Mouse (Mus musculus): ENCODE results near the gene Mthfsl. TPM values are rescaled to one million over a fixed set of nuclear protein-coding genes. Genes with fewer than 3 reads are reported as not detected.
"Not testable (repeated sequence)": the region's sequence is repeated elsewhere in the genome, so short reads cannot be mapped to it uniquely, and the experiment has no call there.

The Mthfsl gene
- polyA plus RNA-seq, 1 experiment from 2014 or later: 35.1 TPM

DNA sequence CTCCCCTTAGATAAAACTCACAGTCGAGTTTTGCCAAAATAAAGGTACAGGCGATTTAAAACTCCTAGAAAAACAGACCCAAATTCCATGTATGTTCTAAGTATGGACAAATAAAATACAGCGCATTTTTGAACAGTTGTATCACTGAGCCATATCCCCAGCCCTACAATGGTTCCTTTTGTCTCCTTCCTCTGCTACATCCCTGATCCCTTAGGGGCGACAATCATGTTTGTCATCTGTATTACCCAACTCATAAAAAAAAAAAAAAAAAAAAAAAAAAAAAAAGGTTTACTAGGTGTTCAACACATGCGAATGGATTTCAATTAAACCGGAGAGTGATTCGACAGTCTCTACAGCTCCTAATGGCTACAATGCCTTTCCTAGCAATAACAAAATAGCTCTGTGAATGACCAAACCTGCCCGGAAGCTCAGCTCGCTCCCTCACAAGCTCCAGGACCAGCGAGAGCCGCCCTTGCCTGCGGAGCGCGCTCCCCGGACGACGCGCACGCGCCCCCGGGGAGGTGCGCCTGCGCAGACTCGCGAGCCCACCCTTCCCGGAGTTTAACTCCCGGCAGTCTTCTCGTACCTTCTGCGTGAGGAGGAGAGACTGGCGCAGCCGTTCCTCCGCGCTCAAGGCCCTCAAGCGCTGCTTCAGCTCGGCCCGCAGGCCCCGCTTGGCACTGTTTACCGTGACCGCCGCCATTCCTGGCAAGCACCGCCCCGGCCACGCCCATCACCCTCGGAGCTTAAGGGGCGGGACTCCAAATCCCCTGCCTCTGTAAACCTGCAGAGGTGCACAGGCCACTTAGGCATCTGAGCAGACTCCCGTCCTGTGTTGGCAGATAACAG lies 799 bp downstream of the Mthfsl start:
- H3K4me3 ChIP-seq (ENCODE audit: low read length): peak overlapping the region; percentile 44
- 9% methylated on average over 12 of the region's 46 CpGs for WGBS
- H3K27ac ChIP-seq (ENCODE audit: low read length): peak overlapping the region; percentile 68
- peak; percentile 94 for ATAC-seq (replicated peaks; ENCODE audit: extremely low read depth, insufficient read depth, low FRiP score)
- not testable (repeated sequence) for H3K27me3 ChIP-seq (ENCODE audit: control insufficient read depth, insufficient read depth, low read length); H3K36me3 ChIP-seq (ENCODE audit: control insufficient read depth, insufficient read depth); H3K4me1 ChIP-seq (ENCODE audit: control insufficient read depth, insufficient read depth, low read length); H3K9me3 ChIP-seq (replicated peaks; ENCODE audit: control insufficient read depth, low read length)
- H3K4me2 ChIP-seq (ENCODE audit: low read depth, low read length): peak overlapping the region; percentile 58
- peak overlapping the region; percentile 34; the same call in 1 of the 2 replicates for H3K9ac ChIP-seq (ENCODE audit: low read length)

DNA sequence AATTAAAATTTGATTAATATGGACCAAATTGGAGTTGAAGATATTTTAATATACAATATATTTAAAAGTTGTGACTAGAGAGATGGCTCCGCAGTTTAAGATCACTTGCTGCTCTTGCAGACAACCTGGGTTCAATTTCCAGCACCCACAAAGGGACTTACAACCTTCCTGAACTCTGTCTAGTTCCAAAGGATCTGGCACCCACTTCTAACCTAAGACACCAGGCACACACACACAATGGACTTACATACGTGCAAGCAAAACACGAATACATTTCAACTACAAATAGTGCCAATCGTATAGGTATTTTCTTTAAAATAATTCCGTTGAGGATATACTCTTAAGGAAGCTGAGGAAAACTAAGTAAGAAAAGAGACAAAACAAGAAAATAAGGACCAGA lies 1.5 kb downstream of the Mthfsl start:
- 77% methylated on average over 5 of the region's 5 CpGs for WGBS
- H3K36me3 ChIP-seq (ENCODE audit: control insufficient read depth, insufficient read depth); H3K9me3 ChIP-seq (replicated peaks; ENCODE audit: control insufficient read depth, low read length); H3K9ac ChIP-seq (ENCODE audit: low read length); H3K27me3 ChIP-seq (ENCODE audit: control insufficient read depth, insufficient read depth, low read length); H3K4me3 ChIP-seq (ENCODE audit: low read length); ATAC-seq (replicated peaks; ENCODE audit: extremely low read depth, insufficient read depth, low FRiP score); H3K27ac ChIP-seq (ENCODE audit: low read length); H3K4me1 ChIP-seq (ENCODE audit: control insufficient read depth, insufficient read depth, low read length); H3K4me2 ChIP-seq (ENCODE audit: low read depth, low read length): not testable (repeated sequence)

DNA sequence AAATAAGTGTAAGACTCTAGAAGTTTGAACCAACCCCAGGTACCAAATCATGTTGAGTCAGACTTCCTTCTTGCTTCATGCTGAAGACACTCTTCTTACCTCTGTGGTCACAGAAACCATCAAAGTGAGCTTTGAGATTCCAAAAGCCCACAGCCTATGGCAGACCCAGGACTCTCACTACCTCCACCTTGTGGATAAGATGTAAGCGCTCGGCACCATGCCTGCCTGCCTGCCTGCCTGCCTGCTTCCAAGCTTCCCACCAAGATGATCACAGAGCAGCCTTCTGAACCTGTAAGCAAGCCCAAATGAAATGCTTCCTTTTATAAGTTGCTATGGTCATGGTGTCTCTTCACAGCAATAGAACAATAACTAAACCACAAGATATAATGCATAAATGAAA lies 2.0 kb downstream of the Mthfsl start:
- H3K27ac ChIP-seq (ENCODE audit: low read length); H3K36me3 ChIP-seq (ENCODE audit: control insufficient read depth, insufficient read depth); H3K4me2 ChIP-seq (ENCODE audit: low read depth, low read length); H3K27me3 ChIP-seq (ENCODE audit: control insufficient read depth, insufficient read depth, low read length); H3K4me1 ChIP-seq (ENCODE audit: control insufficient read depth, insufficient read depth, low read length); H3K9me3 ChIP-seq (replicated peaks; ENCODE audit: control insufficient read depth, low read length); H3K9ac ChIP-seq (ENCODE audit: low read length); H3K4me3 ChIP-seq (ENCODE audit: low read length): not testable (repeated sequence)
- 22% methylated on average over 2 of the region's 2 CpGs for WGBS
- 0 out of 2 replicates have a peak, but pooled peaks have one; percentile 29 for ATAC-seq (replicated peaks; ENCODE audit: extremely low read depth, insufficient read depth, low FRiP score)

DNA sequence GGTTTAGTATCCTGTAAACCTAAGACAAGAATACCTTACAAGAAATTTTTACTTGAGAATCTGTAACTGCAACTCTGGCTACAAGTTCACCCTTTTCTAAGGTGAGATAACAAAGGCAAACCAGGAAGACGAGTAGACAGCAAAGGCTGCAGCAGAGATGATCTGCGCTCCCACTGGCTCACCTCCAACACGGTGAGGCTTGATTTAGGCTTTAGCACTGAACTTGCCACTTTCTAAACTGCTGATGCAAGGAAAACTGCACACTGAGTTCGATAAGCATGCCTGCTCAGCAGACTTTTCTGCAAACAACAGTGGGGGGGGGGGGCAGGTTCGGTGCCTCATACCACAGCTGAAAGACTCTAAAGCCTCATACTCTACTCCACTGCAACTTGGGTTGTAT lies 5.6 kb downstream of the Mthfsl start:
- not testable (repeated sequence) for H3K9me3 ChIP-seq (replicated peaks; ENCODE audit: control insufficient read depth, low read length); ATAC-seq (replicated peaks; ENCODE audit: extremely low read depth, insufficient read depth, low FRiP score); H3K27me3 ChIP-seq (ENCODE audit: control insufficient read depth, insufficient read depth, low read length); H3K36me3 ChIP-seq (ENCODE audit: control insufficient read depth, insufficient read depth); H3K4me3 ChIP-seq (ENCODE audit: low read length); H3K4me2 ChIP-seq (ENCODE audit: low read depth, low read length); H3K4me1 ChIP-seq (ENCODE audit: control insufficient read depth, insufficient read depth, low read length); H3K9ac ChIP-seq (ENCODE audit: low read length); H3K27ac ChIP-seq (ENCODE audit: low read length)
- 70% methylated on average over 5 of the region's 5 CpGs for WGBS

DNA sequence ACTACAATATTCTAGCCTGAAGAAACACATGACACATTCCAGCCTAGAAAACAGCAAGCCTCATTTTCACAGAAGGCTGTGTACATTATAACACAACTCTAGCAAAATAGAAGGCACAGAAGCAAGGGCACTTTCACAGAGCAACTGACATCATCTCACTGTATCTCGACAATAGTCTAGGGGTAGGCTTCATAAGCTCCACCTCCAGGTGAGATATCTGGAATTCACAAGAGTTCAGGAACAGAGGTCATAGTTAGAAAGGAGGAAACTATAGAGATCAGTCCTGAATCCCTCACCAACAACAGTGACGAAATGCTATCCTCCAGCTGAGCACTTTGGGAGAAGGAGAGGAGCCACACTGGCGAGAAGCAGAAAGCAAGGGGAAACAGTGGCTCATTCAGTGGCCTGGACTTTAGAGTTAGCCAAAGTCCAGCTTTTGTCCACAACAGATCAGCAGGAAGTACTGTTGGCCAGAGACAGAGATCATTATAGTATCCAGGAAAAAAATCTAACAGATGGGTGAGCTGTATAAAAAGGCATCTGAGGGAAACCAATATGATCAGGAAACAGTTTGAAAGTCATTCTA lies 7.8 kb downstream of the Mthfsl start:
- WGBS: 69% methylated on average over 3 of the region's 3 CpGs
- not testable (repeated sequence) for H3K9me3 ChIP-seq (replicated peaks; ENCODE audit: control insufficient read depth, low read length); H3K9ac ChIP-seq (ENCODE audit: low read length); H3K4me1 ChIP-seq (ENCODE audit: control insufficient read depth, insufficient read depth, low read length); ATAC-seq (replicated peaks; ENCODE audit: extremely low read depth, insufficient read depth, low FRiP score); H3K4me2 ChIP-seq (ENCODE audit: low read depth, low read length); H3K27me3 ChIP-seq (ENCODE audit: control insufficient read depth, insufficient read depth, low read length); H3K27ac ChIP-seq (ENCODE audit: low read length); H3K4me3 ChIP-seq (ENCODE audit: low read length); H3K36me3 ChIP-seq (ENCODE audit: control insufficient read depth, insufficient read depth)

DNA sequence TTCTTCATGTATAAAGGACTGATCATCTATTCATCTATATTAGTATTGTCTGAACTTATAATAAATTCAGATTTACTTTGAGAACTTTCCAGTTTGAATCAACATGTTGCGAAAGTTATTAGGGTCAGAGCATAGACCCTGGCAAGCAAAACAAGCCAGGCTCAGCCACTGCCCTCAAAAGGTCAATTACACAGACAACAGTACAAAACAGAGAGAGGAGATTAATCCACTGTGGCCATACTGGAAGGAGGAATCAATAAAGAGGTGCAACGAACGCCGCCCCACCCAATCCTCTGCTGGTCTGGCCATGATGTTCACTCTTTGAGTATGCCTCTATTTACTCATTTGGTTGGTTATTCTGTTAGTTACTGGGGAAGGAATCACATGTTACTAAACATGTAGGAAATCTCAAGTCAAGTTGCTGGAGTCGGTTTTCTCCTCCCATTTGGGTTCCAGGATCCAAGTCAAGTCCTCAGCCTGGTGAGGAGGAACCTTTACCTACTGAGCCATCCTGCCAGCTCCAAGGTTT lies 9.1 kb downstream of the Mthfsl start:
- not testable (repeated sequence) for H3K36me3 ChIP-seq (ENCODE audit: control insufficient read depth, insufficient read depth); H3K9me3 ChIP-seq (replicated peaks; ENCODE audit: control insufficient read depth, low read length); H3K4me2 ChIP-seq (ENCODE audit: low read depth, low read length); H3K4me1 ChIP-seq (ENCODE audit: control insufficient read depth, insufficient read depth, low read length); H3K27me3 ChIP-seq (ENCODE audit: control insufficient read depth, insufficient read depth, low read length); H3K27ac ChIP-seq (ENCODE audit: low read length); H3K4me3 ChIP-seq (ENCODE audit: low read length); H3K9ac ChIP-seq (ENCODE audit: low read length); ATAC-seq (replicated peaks; ENCODE audit: extremely low read depth, insufficient read depth, low FRiP score)
- WGBS: 95% methylated on average over 4 of the region's 5 CpGs

DNA sequence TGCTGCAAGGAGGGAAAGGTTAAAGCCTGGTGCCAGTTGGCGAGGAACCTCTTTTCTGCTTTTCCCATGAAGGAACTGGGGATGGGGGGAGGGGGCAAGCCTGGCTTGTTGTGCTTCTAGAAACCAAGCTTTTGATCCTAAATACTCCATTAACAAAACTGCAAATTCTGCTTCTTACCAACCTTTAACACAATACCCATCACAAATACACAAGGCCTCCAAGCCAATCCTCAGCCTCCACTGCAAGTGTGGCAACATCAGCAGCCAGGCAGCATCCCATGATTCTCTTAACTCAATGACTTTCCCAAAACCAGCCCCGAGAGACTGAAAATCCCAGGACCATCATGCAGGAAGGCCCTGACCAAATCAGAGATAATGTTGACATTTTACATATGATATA lies 9.7 kb downstream of the Mthfsl start:
- 77% methylated on average over 2 of the region's 2 CpGs for WGBS
- H3K4me3 ChIP-seq (ENCODE audit: low read length); H3K36me3 ChIP-seq (ENCODE audit: control insufficient read depth, insufficient read depth); H3K4me2 ChIP-seq (ENCODE audit: low read depth, low read length); H3K9ac ChIP-seq (ENCODE audit: low read length); H3K9me3 ChIP-seq (replicated peaks; ENCODE audit: control insufficient read depth, low read length); H3K4me1 ChIP-seq (ENCODE audit: control insufficient read depth, insufficient read depth, low read length); H3K27ac ChIP-seq (ENCODE audit: low read length); H3K27me3 ChIP-seq (ENCODE audit: control insufficient read depth, insufficient read depth, low read length); ATAC-seq (replicated peaks; ENCODE audit: extremely low read depth, insufficient read depth, low FRiP score): not testable (repeated sequence)

DNA sequence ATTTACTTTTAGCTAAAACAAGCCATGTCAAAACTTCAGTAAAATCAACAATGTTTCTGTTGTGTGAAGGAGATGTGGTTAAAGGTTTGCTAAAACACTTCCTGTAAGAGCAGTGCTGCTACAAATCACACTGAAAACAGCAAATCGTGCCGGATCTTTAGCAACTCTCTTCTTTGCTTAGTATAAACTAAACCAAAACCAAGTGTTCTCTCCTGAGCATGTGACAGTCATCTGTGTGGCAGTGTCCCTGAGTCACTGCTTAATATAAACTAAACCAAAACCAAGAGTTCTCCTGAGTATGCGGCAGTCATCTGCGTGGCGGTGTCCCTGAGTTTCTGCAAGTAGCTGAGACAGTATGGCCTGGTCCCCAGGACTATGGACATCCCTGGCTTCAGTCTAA lies 10.3 kb downstream of the Mthfsl start:
- H3K4me1 ChIP-seq (ENCODE audit: control insufficient read depth, insufficient read depth, low read length); H3K27ac ChIP-seq (ENCODE audit: low read length); H3K4me2 ChIP-seq (ENCODE audit: low read depth, low read length); ATAC-seq (replicated peaks; ENCODE audit: extremely low read depth, insufficient read depth, low FRiP score); H3K36me3 ChIP-seq (ENCODE audit: control insufficient read depth, insufficient read depth); H3K9ac ChIP-seq (ENCODE audit: low read length); H3K4me3 ChIP-seq (ENCODE audit: low read length); H3K9me3 ChIP-seq (replicated peaks; ENCODE audit: control insufficient read depth, low read length); H3K27me3 ChIP-seq (ENCODE audit: control insufficient read depth, insufficient read depth, low read length): not testable (repeated sequence)
- WGBS: 85% methylated on average over 5 of the region's 5 CpGs

DNA sequence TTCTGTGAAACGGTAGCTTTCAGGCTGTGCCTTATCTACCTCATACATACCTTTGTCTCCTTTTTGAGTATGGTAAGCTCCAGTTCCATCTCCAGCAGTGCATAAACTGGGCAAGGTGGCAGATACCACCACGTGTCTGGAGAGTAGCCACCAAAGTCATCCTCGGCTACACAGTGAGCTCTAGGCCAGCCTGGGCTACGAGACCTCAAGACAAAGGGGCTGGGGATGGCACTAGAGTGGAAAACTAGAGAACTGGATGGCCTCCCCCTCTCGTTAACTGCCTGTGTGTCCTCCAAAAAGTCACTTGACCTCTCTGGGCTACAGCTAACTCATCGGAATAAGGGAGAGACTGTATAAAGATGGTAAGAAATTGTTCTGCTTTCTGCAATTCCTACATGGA lies 10.8 kb downstream of the Mthfsl start:
- no peaks in the 10 kb centered on the region for H3K4me1 ChIP-seq (ENCODE audit: control insufficient read depth, insufficient read depth, low read length)
- no peaks in the 10 kb centered on the region for H3K9me3 ChIP-seq (replicated peaks; ENCODE audit: control insufficient read depth, low read length)
- no peak overlapping the region for H3K9ac ChIP-seq (ENCODE audit: low read length)
- no peak overlapping the region for H3K4me3 ChIP-seq (ENCODE audit: low read length)
- no peaks in the 10 kb centered on the region for H3K27me3 ChIP-seq (ENCODE audit: control insufficient read depth, insufficient read depth, low read length)
- H3K27ac ChIP-seq (ENCODE audit: low read length): no peak overlapping the region
- no peak for ATAC-seq (replicated peaks; ENCODE audit: extremely low read depth, insufficient read depth, low FRiP score)
- H3K4me2 ChIP-seq (ENCODE audit: low read depth, low read length): no peak overlapping the region
- WGBS: 87% methylated on average over 6 of the region's 6 CpGs
- no peaks in the 10 kb centered on the region for H3K36me3 ChIP-seq (ENCODE audit: control insufficient read depth, insufficient read depth)

Measured in heart, embryonic 16.5 days (tissue).